Mouse (Mus musculus): ENCODE data around the gene Utp18. TPM values are rescaled to one million over a fixed set of nuclear protein-coding genes. Genes with fewer than 3 reads are reported as not detected.

Utp18 gene
- polyA plus RNA-seq, 1 experiment, result 16.3 TPM

DNA sequence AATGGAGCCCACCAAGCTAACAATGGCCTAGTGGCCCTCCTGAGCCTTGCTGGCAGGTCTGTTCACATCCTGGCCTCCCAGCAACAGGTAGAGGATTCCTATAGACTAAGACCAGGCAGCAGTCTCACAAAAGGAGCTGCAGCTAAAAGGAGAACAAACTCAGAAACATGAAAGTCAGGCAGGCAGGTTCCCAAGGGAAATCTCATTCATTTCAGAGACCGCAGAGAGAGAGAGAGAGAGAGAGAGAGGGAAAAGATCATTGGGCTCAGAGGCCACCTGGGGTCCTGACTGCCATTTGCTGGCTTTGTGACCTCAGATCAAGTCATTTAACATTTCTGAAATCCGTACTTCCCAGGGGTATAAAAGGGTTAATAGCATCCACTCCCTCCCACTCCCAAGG is 38.2 kb downstream of the Utp18 start:
- no peak overlapping the region for H3K4me3 ChIP-seq
- H3ac ChIP-seq (ENCODE audit: control insufficient read depth, insufficient read length), result no peak overlapping the region
- H3K36me3 ChIP-seq (ENCODE audit: control insufficient read depth, insufficient read depth), result no peaks in the 10 kb centered on the region
- H3K4me2 ChIP-seq (ENCODE audit: low read depth), result no peak overlapping the region
- no peaks in the 10 kb centered on the region for H3K79me2 ChIP-seq (ENCODE audit: control insufficient read depth, insufficient read depth)
- TF ChIP-seq MYOD1 (IDR thresholded peaks at IDR 0.05; ENCODE audit: control insufficient read depth in 1 of 3, insufficient read length in 2 of 3, low read depth in 2 of 3) (no peak), USF1 (IDR thresholded peaks at IDR 0.05; ENCODE audit: low read depth) (no peak), TCF3 (IDR thresholded peaks at IDR 0.05; ENCODE audit: insufficient read length, low read depth) (no peak), MAX (IDR thresholded peaks at IDR 0.05; ENCODE audit: low read depth) (no peak), REST (IDR thresholded peaks at IDR 0.05; ENCODE audit: insufficient read depth, insufficient read length) (no peak), MYOG (IDR thresholded peaks at IDR 0.05; ENCODE audit: control insufficient read depth in 1 of 3, insufficient read depth in 1 of 3, insufficient read length in 2 of 3, low read depth in 2 of 3) (no peak), CEBPB (IDR thresholded peaks at IDR 0.05; ENCODE audit: insufficient read depth, poor library complexity, severe bottlenecking) (no peak), TCF12 (IDR thresholded peaks at IDR 0.05; ENCODE audit: insufficient read depth, poor library complexity, severe bottlenecking) (no peak), POLR2A (IDR thresholded peaks at IDR 0.05; ENCODE audit: insufficient read length, low read depth) (no peak), POLR2AphosphoS2 (IDR thresholded peaks at IDR 0.05; ENCODE audit: insufficient read length, low read depth) (no peak), SRF (IDR thresholded peaks at IDR 0.05; ENCODE audit: control insufficient read depth, insufficient read length, low read depth) (no peak), E2F4 (IDR thresholded peaks at IDR 0.05; ENCODE audit: insufficient read depth) (no peak)
- H3K27me3 ChIP-seq (ENCODE audit: control insufficient read depth, insufficient read depth, insufficient read length), result no peaks in the 10 kb centered on the region

DNA sequence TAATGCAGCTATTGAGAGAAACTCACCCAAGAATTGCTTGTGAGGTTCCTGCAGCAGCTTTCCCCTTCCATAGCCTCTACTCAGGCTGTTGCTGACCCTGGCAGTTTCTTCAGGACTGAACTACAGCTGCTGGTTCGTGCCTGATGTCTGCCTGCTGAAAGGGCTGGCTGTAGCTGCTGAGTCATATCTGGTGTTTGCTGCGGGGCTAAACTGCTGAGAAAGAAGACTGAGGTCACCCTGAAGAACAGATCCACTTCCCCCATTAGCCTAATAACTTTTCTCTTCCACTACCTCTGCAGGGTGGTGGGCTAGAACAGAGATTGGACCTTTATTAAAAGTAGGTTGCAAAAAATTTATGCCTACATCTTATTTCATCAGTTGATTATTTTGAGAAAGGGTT is 49.8 kb downstream of the Utp18 start:
- H3K4me3 ChIP-seq, result no peak overlapping the region
- no peak overlapping the region for H3K4me2 ChIP-seq (ENCODE audit: low read depth)
- no peaks in the 10 kb centered on the region for H3K79me2 ChIP-seq (ENCODE audit: control insufficient read depth, insufficient read depth)
- TF ChIP-seq USF1 (IDR thresholded peaks at IDR 0.05; ENCODE audit: low read depth) (no peak), MAX (IDR thresholded peaks at IDR 0.05; ENCODE audit: low read depth) (no peak), POLR2AphosphoS2 (IDR thresholded peaks at IDR 0.05; ENCODE audit: insufficient read length, low read depth) (no peak), MYOD1 (IDR thresholded peaks at IDR 0.05; ENCODE audit: control insufficient read depth in 1 of 3, insufficient read length in 2 of 3, low read depth in 2 of 3) (no peak), TCF12 (IDR thresholded peaks at IDR 0.05; ENCODE audit: insufficient read depth, poor library complexity, severe bottlenecking) (no peak), TCF3 (IDR thresholded peaks at IDR 0.05; ENCODE audit: insufficient read length, low read depth) (no peak), MYOG (IDR thresholded peaks at IDR 0.05; ENCODE audit: control insufficient read depth in 1 of 3, insufficient read depth in 1 of 3, insufficient read length in 2 of 3, low read depth in 2 of 3) (no peak), CEBPB (IDR thresholded peaks at IDR 0.05; ENCODE audit: insufficient read depth, poor library complexity, severe bottlenecking) (no peak), SRF (IDR thresholded peaks at IDR 0.05; ENCODE audit: control insufficient read depth, insufficient read length, low read depth) (no peak), POLR2A (IDR thresholded peaks at IDR 0.05; ENCODE audit: insufficient read length, low read depth) (no peak), REST (IDR thresholded peaks at IDR 0.05; ENCODE audit: insufficient read depth, insufficient read length) (no peak), E2F4 (IDR thresholded peaks at IDR 0.05; ENCODE audit: insufficient read depth) (no peak)
- H3ac ChIP-seq (ENCODE audit: control insufficient read depth, insufficient read length), result no peak overlapping the region
- H3K27me3 ChIP-seq (ENCODE audit: control insufficient read depth, insufficient read depth, insufficient read length), result peaks cover 4% of the 10 kb centered on the region
- H3K36me3 ChIP-seq (ENCODE audit: control insufficient read depth, insufficient read depth), result no peaks in the 10 kb centered on the region

DNA sequence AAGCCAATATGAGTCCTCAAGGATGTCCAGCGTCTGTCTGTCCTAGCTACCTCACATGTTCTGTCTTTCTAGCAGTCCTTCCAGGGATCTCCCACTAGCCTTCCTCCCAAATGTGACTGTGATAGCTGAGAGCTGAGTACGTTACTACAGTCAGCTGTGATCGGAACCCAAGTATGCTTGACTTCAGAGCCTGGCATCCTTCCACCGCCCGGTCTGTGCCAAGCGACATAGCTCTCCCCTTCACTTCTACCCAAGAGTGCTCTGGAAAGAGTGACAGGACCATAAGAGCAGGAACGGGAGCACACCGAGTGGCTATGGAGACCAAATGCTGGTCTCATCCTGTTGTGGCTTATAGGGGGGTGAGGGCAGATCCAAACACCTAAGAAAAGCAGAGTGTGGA is 55.6 kb downstream of the Utp18 start:
- Histone ChIP-seq H3K4me2 (ENCODE audit: low read depth) (no peak overlapping the region), H3K4me3 (no peak overlapping the region), H3K36me3 (ENCODE audit: control insufficient read depth, insufficient read depth) (no peaks in the 10 kb centered on the region), H3K79me2 (ENCODE audit: control insufficient read depth, insufficient read depth) (no peaks in the 10 kb centered on the region), H3ac (ENCODE audit: control insufficient read depth, insufficient read length) (no peak overlapping the region), H3K27me3 (ENCODE audit: control insufficient read depth, insufficient read depth, insufficient read length) (peaks cover 2% of the 10 kb centered on the region)
- no peak for TF ChIP-seq TCF3 (IDR thresholded peaks at IDR 0.05; ENCODE audit: insufficient read length, low read depth)
- no peak for TF ChIP-seq CEBPB (IDR thresholded peaks at IDR 0.05; ENCODE audit: insufficient read depth, poor library complexity, severe bottlenecking)
- TF ChIP-seq TCF12 (IDR thresholded peaks at IDR 0.05; ENCODE audit: insufficient read depth, poor library complexity, severe bottlenecking), result no peak

DNA sequence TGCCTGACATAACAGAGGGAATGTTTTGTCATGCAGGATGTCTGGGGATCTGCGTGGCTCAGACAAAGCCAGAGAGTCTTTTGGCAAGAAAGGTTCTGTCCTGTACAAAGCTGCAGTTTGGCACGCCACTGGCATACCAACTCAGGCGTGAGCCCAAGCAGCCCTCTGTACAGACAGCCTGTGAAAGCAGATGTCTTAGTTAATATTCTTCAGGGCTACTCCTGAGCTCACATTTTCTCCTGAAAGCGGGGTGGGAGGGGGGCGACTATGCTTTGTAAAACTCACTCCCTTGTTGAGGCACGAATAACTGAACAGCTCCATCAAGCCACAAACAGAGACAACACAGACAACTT is 56.3 kb downstream of the Utp18 start:
- H3K4me3 ChIP-seq, result no peak overlapping the region
- TF ChIP-seq MYOD1 (IDR thresholded peaks at IDR 0.05; ENCODE audit: control insufficient read depth in 1 of 3, insufficient read length in 2 of 3, low read depth in 2 of 3) (no peak), USF1 (IDR thresholded peaks at IDR 0.05; ENCODE audit: low read depth) (no peak), MYOG (IDR thresholded peaks at IDR 0.05; ENCODE audit: control insufficient read depth in 1 of 3, insufficient read depth in 1 of 3, insufficient read length in 2 of 3, low read depth in 2 of 3) (no peak), POLR2A (IDR thresholded peaks at IDR 0.05; ENCODE audit: insufficient read length, low read depth) (no peak), CEBPB (IDR thresholded peaks at IDR 0.05; ENCODE audit: insufficient read depth, poor library complexity, severe bottlenecking) (no peak), TCF12 (IDR thresholded peaks at IDR 0.05; ENCODE audit: insufficient read depth, poor library complexity, severe bottlenecking) (no peak), MAX (IDR thresholded peaks at IDR 0.05; ENCODE audit: low read depth) (no peak), E2F4 (IDR thresholded peaks at IDR 0.05; ENCODE audit: insufficient read depth) (no peak), TCF3 (IDR thresholded peaks at IDR 0.05; ENCODE audit: insufficient read length, low read depth) (no peak), POLR2AphosphoS2 (IDR thresholded peaks at IDR 0.05; ENCODE audit: insufficient read length, low read depth) (no peak), SRF (IDR thresholded peaks at IDR 0.05; ENCODE audit: control insufficient read depth, insufficient read length, low read depth) (no peak), REST (IDR thresholded peaks at IDR 0.05; ENCODE audit: insufficient read depth, insufficient read length) (no peak)
- no peaks in the 10 kb centered on the region for H3K36me3 ChIP-seq (ENCODE audit: control insufficient read depth, insufficient read depth)
- H3K27me3 ChIP-seq (ENCODE audit: control insufficient read depth, insufficient read depth, insufficient read length), result peaks cover 9% of the 10 kb centered on the region
- H3K4me2 ChIP-seq (ENCODE audit: low read depth), result no peak overlapping the region
- H3K79me2 ChIP-seq (ENCODE audit: control insufficient read depth, insufficient read depth), result no peaks in the 10 kb centered on the region
- no peak overlapping the region for H3ac ChIP-seq (ENCODE audit: control insufficient read depth, insufficient read length)

Measured in myocyte (in vitro differentiated cells).